Mouse (Mus musculus) cerebellum, adult 18-20 months (tissue): ENCODE measurements at regions not wholly inside any gene's neighbourhood (a gene's known extent, or its start where the extent isn't known, plus 50 kb on each side); places are given as distances from the start of the nearest gene placed in this dataset.

Experiments used
- DNase-seq, 2 experiments: peaks; one replicate each; pipeline ENCODE4 v3.0.0; 2021

- DNase-seq, result no peak
These were observed 111.4 kb upstream of the Xylt1 start for GRCm38 (mm10) chr7:117269263-117269897.

- DNase-seq, result no peak
These were observed 102.3 kb upstream of the Xylt1 start for GRCm38 (mm10) chr7:117278388-117278961.

GRCm38 (mm10) chr7:117282194-117282593 lies 98.6 kb upstream of the Xylt1 start:
- no peak for DNase-seq

- no peak for DNase-seq
These were observed 95.6 kb upstream of the Xylt1 start for GRCm38 (mm10) chr7:117285206-117285605.

GRCm38 (mm10) chr7:117285985-117286384 lies 94.8 kb upstream of the Xylt1 start:
- DNase-seq, result no peak

GRCm38 (mm10) chr7:117303705-117304104 lies 77.1 kb upstream of the Xylt1 start:
- no peak for DNase-seq

GRCm38 (mm10) chr7:117310586-117311200 lies 70.1 kb upstream of the Xylt1 start:
- no peak for DNase-seq

GRCm38 (mm10) chr7:117311316-117311715 lies 69.5 kb upstream of the Xylt1 start:
- no peak for DNase-seq

- DNase-seq, result no peak
These were observed 64.5 kb upstream of the Xylt1 start for GRCm38 (mm10) chr7:117316126-117316805.

- no peak for DNase-seq
These were observed 63.4 kb upstream of the Xylt1 start for GRCm38 (mm10) chr7:117317362-117317761.

GRCm38 (mm10) chr7:117320552-117320951 lies 60.2 kb upstream of the Xylt1 start:
- no peak for DNase-seq
